Mouse (Mus musculus): ENCODE results near the gene Islr2. TPM values are rescaled to one million over a fixed set of nuclear protein-coding genes. Genes with fewer than 3 reads are reported as not detected.

The Islr2 gene
- total RNA-seq, 4 experiments from 2014 or later = 63.9 to 73.8 (median 69.4) TPM

DNA sequence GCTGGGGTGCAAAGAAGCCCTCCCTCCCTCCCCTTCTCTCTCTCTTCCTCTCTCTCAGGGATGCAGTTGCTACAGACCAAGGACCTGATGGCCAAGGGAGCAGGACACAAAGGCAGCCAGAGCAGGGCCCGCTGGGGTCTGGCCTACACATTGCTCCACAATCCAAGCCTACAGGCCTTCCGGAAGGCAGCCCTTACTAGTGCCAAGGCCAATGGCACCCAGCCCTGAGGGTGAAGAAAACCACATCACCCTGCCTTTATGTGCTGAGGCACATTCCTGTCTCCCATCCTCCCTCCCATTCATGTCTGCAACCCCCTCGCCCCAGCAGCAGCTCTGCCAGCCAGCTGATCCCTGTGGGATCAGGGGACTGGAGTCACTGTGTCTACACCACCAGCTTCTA lies 51.0 kb downstream of the Islr2 start:
- DNase-seq (ENCODE audit: low spot score in 2 of 2) = no peak

DNA sequence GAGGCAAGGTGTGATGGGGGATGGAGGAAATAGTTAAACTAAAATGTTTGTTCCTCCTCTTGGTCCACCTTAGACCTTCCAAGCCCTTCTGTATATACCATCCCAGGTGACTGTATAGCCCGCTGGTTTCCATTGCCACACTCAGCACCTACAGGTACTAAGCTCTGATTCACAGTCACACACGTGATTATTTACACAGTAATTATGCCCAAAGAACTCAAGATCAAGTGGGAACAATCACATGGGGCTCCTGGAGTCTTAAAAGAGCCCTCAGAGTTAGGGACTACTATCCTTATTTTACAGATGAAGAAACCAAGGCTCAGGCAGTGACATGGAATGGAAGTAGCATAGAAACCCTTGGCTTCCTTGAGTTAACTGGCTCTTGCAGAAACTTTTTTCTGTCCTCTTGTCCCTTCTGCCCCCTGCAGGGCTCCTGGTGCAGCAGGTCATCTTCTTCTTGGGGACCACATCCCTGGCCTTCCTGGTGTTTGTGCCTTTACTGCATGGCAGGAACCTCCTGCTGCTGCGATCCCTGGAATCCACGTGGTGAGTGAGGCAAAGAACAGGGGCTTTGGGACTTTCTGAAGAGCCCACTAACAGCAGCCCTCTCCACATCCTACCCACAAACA lies 53.3 kb downstream of the Islr2 start:
- no peak for DNase-seq (ENCODE audit: low spot score in 2 of 2)

DNA sequence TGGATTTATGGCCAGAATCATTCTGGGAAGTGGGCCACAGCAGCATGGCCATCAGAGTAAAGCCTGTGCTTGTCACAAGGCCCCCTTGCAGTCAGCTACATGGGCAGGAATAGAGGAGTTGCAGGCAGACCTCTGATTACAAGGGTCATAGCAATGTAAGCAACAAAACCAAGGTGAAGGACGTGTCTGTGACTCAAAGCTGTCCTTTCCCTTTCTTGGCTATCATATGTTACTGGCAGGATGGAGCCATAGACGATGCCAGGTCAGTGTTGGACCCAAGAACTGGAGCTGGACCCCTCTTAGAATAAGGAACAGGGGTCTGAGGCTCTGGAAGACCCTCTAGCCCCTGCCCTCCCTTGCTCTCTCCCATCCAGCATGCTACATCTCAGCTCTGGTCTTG lies 55.3 kb downstream of the Islr2 start:
- no peak for DNase-seq (ENCODE audit: low spot score in 2 of 2)

Small RNAs within 50 kb of the gene (microRNA-seq; reads per million reads assigned to microRNA genes)
- 0 reads per million in 2 experiments for gene Mir6385

Other genes with a start within 250 kb of the Islr2 start
- gene Cyp11a1, start 197.9 kb downstream of the Islr2 start, total RNA-seq (2022) = 1 to 10 TPM; 1.6 to 5.0 (median 2.9) TPM
- 10 to 100 TPM; 11.4 to 13.9 (median 11.7) TPM for gene Stra6, start 140.5 kb downstream of the Islr2 start, total RNA-seq (2022)
- 1 to 10 TPM; 1.1 to 2.3 (median 1.6) TPM for gene Ccdc33, start 85.5 kb downstream of the Islr2 start, total RNA-seq (2022)
- 10 to 100 TPM; 14.8 to 23.4 (median 18.9) TPM for gene Islr, start within 50 bp of the Islr2 start, total RNA-seq (2022)
- 10 to 100 TPM; 15.3 to 20.3 (median 17.5) TPM for gene Pml, start 45.5 kb upstream of the Islr2 start, total RNA-seq (2022)
- 10 to 100 TPM; 65.6 to 69.4 (median 67.4) TPM for gene Stoml1, start 48.8 kb upstream of the Islr2 start, total RNA-seq (2022)
- 1 to 10 TPM; 1.8 to 3.0 (median 2.3) TPM for gene Loxl1, start 108.9 kb upstream of the Islr2 start, total RNA-seq (2022)
- gene Tbc1d21, start 166.1 kb upstream of the Islr2 start, total RNA-seq (2022) = not detected